Mouse (Mus musculus) cortical plate, adult 2 months (tissue): Measurements from ENCODE around the gene Sorbs2.

ENCODE experiments used
- CTCF ChIP-seq: fragments of 200-500 bp; IDR thresholded peaks from 2 replicates; pipeline ENCODE4 v1.5.1; 2011; ENCODE audit warnings: mild to moderate bottlenecking, control low read depth, low read length; ENCODE audit not compliant: insufficient read depth; ENCODE audit errors: extremely low read depth
- POLR2A ChIP-seq: fragments of 200-500 bp; IDR thresholded peaks from 2 replicates; pipeline ENCODE4 v1.6.1; 2011; ENCODE audit warnings: mild to moderate bottlenecking, low read length, control low read depth; ENCODE audit not compliant: insufficient read depth; ENCODE audit errors: extremely low read depth

- no peak for TF ChIP-seq POLR2A
- no peak for TF ChIP-seq CTCF
These were observed 121.0 kb downstream of the Sorbs2 start for GRCm38 (mm10) chr8:45628421-45629065.
